Mouse (Mus musculus): ENCODE results near the gene Vrk2.

Vrk2 gene

DNA sequence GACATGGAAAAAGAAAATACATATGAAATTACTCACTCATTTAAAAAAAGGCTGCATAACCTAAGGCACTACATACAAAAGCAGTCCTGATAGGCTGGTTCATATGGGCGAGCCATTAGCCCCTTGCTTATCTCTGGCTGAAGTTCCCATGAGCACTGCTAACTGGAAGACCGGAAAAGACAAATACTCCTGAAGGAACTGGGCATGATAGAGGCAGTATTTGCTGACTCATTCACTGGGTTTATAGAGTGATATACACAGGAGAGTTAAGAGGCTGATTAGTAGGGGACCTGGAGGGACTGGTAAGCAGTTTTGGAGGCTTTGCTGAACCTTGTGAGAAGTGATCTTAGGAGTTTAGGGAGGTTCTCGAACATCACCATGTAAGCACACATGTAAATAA lies 42.2 kb downstream of the Vrk2 start:
- DNase-seq (ENCODE audit: low spot score), result no peak

DNA sequence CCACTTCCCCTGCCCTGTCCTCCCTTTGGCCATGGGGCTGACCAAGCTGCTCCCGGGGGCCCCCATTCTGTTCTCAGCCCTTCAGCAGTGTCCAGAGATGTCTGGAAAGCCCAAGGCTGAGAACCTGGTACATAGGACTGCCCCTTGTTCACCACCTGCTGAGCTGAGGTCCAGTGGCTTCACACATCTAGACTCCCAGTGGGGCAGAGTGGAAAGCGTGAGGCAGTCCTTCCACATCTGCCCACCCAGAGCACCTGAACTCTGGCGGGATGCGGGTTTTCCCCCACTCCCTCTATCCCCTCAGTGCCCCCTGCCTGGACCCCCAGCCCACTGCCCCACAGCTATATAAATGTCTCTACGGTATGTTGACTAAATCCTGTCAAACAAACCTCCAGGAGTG lies 56.0 kb downstream of the Vrk2 start:
- no peak for DNase-seq (ENCODE audit: low spot score)

DNA sequence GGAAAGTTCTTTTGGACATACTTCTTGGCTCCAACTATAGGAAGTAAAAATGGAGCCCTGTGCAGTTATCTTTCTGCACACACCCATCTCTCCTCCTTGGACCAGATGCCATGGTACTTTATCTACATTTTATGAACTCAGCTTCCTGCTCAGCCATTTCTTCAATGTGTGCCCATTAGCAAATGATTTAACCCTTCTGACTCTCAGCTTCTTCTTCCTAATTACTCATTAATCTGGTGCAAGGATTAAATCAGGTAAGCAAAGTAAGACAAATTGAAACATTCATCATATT lies 60.0 kb downstream of the Vrk2 start:
- no peak for DNase-seq (ENCODE audit: low spot score)

DNA sequence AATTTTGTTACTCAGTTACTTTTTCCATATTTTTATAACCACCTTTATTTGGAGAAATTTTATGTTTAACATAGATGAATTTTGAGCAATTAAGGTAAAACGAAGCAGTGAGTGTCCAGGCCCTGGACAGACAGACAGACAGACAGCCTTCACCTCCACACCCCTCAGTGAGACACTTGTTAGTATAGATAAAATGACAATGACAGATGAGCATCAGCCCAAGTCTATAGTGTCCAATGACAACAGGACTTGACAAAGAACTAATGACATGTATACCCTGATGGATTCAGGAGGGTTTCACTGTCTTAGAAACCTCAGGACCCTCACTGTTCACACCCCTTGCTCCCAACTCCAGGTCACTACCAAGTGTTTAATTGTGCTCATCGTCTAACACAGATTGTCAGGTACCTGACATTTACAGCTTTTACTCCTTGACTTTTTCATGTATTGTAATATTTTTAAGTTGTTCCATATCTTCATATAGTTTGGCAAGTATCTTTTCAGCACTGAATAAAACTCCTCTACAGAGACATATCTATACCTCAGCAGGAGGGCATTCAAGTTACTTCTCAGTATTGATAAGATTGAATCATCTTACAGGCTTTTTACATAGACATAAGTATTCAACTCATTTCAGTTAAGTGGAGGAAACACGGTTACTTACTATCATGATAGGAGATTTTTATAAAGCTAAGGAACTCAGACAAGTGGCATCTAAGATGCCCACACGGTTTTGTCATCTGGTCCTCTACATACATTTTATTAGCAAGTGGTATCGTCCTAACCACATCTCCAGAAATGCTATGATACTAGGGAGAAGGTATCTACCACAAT lies 60.6 kb downstream of the Vrk2 start:
- DNase-seq (ENCODE audit: low spot score), result no peak

DNA sequence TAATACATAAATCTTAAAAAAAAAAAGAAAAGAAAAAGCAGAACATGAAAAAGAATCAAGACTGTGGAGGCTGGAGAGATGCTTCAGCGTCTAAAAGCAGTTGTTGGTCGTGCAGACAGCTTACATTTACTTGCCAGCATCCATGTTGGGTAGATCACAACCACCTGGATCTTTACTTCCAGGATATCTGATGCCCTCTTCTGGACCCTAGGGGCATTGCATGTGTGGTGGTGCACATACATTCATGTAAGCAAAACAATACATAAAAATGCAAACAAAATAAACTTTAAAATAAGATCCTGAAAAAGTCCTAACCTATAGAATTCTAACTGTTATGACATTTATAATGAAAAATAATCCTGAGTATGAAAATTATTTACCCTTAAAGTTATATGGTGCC lies 66.9 kb downstream of the Vrk2 start:
- no peak for DNase-seq (ENCODE audit: low spot score)

DNA sequence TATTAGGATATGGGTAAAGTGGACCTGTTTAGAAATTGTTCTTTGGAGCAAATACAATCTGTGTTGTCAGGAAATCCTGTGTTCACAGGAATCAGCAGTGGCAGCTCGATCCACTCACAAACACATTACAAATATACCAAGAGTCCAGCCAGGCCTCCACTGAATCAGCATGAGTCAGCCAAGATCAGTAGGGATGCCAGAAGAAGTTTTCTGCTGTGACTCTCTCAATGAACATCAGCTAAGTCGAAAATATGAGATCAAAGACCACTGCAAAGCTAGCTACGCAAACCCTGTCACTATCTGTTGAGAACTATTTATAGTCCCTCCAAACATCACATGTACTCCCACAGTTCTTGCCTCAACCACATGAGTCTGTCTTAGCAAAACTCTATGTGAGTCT lies 74.8 kb downstream of the Vrk2 start:
- peak; percentile 1 for DNase-seq (ENCODE audit: low spot score)

DNA sequence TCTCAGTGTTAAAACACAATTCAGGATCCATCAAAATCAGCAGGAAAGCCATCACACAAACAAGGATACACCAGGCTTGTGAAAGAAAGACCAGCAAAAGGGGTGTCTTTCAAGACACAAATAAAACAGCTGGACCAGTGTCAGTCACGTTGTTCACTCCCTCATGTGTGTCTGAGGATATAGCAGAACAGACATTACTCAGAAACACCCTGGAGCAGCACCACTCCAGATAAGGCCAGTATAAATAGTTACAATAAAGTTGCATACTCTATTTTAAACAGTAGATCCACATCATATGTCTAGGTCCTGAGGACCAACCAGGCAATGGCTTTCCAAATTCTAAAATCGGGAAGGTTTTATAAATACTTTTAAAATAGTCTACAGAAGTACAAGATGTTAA lies 77.7 kb downstream of the Vrk2 start:
- no peak for DNase-seq (ENCODE audit: low spot score)

DNA sequence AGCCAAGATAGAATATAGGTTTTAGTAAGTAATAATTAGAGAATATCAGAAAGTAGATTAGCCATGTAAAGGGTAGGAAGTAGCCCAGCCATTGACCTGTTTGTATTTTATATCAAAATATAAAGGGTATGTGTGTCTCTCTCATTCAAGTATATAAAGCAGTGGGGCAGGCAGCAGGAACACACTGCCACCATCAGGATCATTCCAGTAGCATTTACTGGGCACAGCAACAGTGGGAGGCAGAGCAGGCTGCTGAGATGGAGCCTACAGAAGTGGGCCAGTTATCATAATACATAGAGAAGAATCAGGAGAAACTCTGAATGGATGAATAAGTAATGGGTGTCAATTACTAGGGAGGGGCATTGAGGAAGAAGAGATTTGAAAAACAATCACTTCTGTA lies 80.1 kb downstream of the Vrk2 start:
- DNase-seq (ENCODE audit: low spot score), result no peak

DNA sequence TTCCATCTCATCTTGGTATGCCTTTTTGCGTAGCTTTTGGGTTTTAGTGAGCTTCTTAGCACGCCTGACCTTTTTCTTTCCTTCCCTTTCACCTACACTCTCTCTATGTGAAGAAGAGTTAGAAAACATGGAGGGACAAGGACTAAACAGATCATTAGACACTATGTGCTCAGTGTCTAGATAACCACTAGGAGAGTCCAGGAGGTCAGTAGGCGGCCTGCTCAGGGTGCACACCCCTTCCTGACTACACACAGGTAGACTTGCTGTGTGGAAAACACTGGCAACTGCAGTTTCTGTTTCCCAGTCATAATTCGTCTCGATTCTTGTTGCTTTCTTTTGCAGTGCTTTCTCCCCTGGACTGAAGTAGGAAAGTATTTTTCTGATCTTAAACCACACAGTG lies 97.8 kb downstream of the Vrk2 start:
- DNase-seq (ENCODE audit: low spot score), result no peak

DNA sequence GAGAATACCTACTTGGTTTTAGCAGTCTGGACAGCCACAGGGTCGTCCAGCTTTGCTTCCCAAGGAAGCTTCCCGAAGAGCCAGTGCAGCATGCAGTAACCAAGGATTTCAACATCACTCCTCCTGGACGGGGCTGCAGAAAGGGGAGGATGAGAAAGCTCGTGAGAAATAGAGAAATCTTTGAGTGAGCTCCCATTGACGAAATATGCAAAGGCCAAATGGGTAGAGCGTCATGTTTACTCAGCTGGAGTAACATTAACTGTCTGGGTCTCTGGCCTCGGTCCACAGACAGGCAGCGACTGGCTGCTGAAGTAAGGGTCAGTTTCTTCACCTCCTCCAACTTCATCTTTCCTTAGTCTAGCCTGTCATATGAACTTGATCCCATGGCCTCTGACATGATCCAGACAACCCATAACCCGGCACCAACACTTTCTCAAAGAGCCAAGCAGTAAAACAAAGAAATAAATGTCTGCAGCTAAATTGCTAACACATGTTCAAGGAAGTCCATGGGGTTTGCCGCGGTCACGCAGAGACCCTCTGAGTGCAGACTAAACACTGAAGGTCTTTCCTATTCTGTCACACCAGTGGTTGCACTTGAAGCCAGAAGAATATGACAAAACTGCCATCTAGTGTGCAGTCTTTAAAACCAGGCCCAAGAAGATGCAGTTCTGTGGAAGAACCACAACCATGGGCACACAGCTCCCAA lies 103.9 kb downstream of the Vrk2 start:
- peak; percentile 7 for DNase-seq (ENCODE audit: low spot score)

DNA sequence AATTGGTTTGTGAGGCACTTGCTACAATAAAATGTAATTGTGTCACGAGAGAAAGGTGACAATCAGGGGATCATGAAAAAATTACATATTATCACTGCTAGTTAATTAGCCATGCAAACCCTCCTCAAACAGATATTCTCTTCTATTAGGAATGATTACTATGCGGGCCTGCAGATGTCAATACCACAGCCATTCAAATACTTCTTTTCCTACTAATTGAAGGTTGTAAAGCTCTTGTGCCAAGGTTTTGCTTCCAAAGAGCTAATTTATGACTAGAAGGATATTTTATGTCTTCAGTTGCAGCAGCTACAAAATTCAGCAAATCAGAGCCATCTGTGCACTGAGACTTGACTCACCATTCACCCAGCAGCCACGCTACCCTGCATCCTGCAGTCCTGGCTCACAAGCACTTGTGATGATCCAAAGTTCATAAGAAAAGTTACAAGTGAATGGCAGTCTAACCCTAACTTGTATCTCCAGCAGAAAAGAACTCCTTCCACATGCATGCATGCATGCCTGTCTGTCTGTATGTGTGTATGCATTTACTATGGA lies 112.0 kb downstream of the Vrk2 start:
- DNase-seq (ENCODE audit: low spot score), result no peak

DNA sequence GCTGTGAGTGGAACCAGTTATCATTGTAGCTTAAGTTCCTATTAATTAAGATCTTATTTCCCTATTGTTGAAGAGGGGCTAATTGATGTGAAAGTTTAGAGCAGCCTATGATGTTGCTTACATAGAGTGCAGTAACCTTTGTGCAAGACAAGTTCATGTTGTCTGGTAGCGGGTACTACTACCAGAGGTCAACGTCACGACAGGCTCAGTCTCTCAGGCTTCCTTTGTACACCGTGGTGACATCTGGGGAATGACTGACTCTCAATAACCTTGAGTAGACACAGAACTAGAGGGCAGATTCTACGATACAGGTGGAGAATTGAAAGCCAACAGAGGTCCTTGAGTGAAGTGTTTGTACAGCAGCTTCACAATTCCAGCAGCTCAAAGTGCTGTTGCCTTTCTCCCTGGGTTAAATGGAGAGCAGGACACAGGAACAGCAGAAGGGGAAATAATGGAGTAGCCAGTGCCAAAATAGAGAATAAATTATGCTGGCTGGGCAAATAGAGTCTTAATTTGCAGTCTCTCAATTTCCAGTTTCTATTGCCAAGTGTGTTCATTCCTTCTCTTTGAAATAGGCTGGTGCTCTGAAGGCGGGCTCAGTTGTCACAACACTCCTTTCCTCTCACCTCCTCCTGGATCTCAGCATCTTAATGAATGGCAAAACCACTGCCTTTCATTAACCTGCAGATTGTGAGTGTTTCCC lies 116.6 kb downstream of the Vrk2 start:
- DNase-seq (ENCODE audit: low spot score), result no peak

DNA sequence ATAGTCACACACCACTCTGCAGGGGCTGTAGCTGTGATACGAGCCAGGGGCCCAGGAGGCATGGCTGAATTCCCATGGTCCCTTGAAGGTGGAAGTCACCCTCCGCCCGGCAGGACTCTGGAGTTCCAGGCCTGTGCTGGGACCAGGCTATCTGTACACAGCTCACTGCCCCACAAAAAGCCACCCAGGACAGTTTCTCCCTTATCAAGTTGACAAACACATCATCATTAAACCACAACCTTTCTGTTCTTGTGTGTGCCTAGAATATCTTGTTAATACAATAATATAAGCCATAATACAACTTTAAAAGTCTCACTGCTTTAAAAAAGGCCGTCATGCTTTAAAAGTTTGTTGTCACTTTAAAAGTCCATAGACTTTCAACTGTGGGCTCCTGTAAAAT lies 139.7 kb downstream of the Vrk2 start:
- no peak for DNase-seq (ENCODE audit: low spot score)

DNA sequence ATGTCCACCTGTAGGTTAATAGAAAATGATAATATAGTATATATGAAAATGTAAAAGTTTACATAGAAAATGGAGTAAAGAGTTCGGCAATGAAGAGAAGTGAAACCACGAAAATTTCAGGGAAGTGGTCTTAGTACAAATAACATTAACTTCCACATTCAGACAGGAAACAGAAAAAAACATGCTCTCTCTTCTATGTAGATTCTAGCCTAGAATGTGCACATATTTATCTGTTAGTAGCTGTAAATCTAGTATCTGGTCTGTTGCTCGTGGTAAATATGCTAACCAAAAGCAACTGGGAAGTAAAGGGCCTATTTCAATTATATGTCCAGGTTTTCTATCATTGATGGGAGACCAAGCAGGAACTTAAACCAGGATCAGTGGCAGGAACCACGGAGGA lies 141.1 kb downstream of the Vrk2 start:
- no peak for DNase-seq (ENCODE audit: low spot score)

DNA sequence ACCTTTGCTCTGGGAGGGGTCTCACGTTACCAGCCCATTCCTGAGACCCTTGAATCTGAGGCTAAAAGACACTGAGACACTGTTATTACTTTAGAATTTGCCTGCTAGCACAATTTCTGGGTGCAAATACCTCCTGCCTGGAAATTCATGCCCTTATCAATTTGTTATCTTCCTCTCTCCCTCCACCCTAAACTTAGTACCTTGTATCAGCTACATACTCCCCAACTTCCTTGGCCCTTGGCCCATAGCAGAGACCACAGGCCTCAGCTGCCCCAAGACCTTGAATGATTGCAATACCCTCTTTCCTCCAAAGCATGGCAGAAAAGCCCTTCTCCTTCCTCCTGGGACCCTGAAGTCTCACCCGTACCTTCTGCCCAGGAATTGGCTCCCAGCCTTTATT lies 142.6 kb downstream of the Vrk2 start:
- DNase-seq (ENCODE audit: low spot score), result no peak

DNA sequence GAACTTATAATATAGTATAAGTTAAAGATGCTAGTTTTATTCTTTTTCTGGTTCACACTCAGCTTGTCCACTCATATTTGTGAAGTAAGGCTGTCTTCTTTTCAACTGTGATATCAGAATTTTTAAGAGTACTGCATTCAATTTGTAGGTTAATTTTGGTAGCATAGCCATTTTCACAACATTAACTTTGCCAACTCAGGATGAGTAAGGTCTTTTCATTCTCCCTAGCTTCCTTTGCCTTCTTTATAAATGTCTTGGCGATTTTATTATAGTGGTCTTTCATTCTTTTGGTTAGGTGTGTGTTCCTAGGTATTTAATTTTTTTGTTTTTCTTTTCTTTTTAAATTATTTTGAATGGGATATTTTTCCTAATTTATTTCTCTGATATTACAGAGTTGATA lies 143.2 kb downstream of the Vrk2 start:
- DNase-seq (ENCODE audit: low spot score), result no peak

DNA sequence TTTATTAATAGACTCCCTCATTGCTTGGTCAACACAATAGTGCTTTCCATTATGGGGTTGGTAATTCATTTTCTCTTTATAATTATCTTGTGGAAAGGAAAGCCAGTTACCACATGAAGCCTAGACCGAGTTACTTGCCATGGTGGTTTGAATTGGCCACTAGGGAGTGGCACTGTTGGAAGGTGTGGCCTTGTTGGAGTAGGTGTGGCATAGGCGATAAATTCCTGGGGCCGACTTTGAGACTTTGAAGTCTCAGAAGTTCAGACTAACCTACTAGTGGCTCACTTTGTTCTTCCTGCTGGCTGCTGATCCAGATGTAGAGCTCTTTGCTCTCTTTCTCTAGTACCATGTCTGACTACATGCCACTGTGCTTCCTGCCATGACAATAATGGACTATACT lies 144.0 kb downstream of the Vrk2 start:
- DNase-seq (ENCODE audit: low spot score), result no peak

DNA sequence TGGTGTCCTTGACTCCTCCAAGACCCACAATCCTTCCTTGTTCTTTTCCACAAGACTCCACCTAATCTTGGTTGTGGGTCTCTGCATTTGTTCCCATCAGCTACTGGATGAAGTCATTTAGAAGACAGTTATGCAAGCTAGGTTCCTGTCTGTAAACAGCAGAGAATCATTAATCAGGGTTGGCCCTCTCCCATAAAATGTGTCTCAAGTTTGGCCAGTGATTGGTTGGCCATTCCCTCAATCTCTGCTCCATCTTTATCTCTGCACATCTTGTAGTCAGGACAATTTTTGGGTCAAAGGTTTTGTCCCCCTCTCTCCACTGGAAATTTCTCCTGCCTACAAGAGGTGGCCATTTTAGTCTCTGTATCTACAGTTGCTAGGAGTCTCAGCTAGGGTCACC lies 149.4 kb downstream of the Vrk2 start:
- no peak for DNase-seq (ENCODE audit: low spot score)

DNA sequence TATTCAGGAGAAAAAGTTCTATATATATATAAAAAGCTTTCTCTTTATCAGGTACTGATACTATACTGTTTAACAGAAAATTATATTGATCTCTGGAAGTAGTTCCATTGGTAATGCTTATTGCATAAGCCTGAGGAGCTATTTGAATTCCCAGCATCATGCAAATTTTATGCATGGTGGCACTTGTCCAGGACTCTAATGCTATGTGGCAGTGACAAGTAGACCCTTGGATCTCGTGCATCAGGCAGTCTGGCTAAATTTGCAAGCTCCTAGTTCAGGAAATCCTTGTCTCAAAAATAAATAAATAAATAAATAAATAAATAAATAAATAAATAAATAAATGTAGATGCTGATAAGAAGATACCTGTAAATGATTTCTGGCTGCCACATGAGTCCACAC lies 152.7 kb downstream of the Vrk2 start:
- DNase-seq (ENCODE audit: low spot score), result no peak

DNA sequence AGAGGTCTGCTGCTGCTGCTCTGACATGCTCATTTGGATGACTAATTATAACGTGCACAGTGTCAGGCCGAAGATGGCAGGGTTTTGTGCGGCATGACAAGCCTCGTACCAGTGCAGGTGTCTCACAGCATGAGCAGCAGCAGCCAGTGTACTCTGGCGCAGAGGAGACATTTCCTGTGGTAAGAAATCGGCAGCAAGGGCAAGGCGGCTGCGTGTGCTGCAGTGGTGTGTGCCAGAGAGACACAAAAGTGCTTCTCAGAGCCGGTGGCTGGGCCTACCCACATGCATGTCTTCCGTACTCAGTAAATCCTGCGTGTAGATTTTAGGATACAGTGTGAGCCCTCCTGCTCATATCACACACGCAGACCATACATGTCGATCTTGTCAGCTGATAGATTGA lies 156.0 kb downstream of the Vrk2 start:
- no peak for DNase-seq (ENCODE audit: low spot score)

DNA sequence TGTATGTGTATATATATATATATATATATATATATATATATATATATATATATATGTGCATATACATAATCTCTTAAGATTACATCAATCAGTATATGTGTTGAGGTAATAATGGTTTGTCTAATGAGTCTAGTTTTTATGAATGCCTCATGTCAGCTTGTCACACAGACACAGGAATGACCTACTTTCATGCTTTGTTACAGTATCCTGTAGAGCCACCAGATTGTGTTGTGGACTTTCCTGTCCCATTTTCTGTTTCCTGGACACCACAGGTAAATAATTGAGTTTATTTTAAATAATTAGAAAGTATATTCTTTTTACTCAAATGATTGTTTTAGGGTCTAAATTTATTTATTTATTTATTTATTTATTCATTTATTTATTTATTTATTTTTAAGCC lies 159.6 kb downstream of the Vrk2 start:
- no peak for DNase-seq (ENCODE audit: low spot score)

DNA sequence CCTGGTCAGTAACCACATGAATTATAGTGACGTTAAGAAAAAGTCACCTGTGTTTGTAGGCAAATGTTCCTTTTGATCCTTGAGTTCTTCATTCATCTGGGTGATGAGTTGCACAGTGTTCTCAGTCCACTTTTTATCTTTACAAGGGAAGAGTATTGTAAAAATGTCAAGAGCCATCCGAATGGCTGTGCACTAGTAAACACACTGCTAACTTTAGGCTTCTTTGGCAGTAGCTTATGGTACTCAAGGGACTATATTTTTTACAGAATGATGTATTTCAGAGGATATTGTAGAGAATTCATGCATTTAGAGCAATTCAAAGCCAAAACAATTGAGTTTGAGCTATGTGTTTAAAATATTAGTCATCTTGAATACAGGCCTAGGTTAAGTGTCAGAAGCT lies 172.3 kb downstream of the Vrk2 start:
- DNase-seq (ENCODE audit: low spot score), result no peak

Data from lung, postnatal 25 days (tissue).